Mouse (Mus musculus) lung, adult 10 weeks (tissue): Measurements from ENCODE around the gene Cacng5. TPM values are rescaled to one million over a fixed set of nuclear protein-coding genes. Genes with fewer than 3 reads are reported as not detected.

ENCODE experiments used
- polyA plus RNA-seq: library from polyadenylated mRNA; stranded (reverse); fragments of 350-450 nt; fragmentation: Illumina TruSeq; extraction: RNeasy Lipid Tissue Mini Kit (QIAGEN cat#74804); gene quantifications from one replicate; pipeline ENCODE4 v1.2.3, GENCODE M21; 2014; ENCODE audit warnings: low read depth, low replicate concordance; ENCODE audit not compliant: insufficient read depth

The Cacng5 gene
- not detected for polyA plus RNA-seq

GRCm38 (mm10) chr11:107914634-107915226 lies at the start of gene Cacng5:
Gene Cacng5 (minus strand): TSS chr11:107915055.

Other genes with a start within 250 kb of the Cacng5 start
- gene Cacng1, start 198.5 kb downstream of the Cacng5 start, polyA plus RNA-seq = not detected
- gene Cacng4, start 120.5 kb downstream of the Cacng5 start, polyA plus RNA-seq = 0.30 TPM